Mouse (Mus musculus) testis, adult 2 months (tissue): ENCODE data around the gene Plcb1. TPM values are rescaled to one million over a fixed set of nuclear protein-coding genes. Genes with fewer than 3 reads are reported as not detected.

ENCODE experiments used
- H3K27ac ChIP-seq: fragments of 200-500 bp; 2 replicates; pipeline ENCODE4 v1.5.1; 2012; ENCODE audit warnings: low read depth, low read length; ENCODE audit not compliant: control insufficient read depth, insufficient read depth
- H3K27me3 ChIP-seq: fragments of 200-500 bp; 2 replicates; pipeline ENCODE4 v1.6.1; 2012; ENCODE audit warnings: mild to moderate bottlenecking, low read length, moderate library complexity; ENCODE audit not compliant: control insufficient read depth, insufficient read depth
- H3K36me3 ChIP-seq: fragments of 200-500 bp; 2 replicates; pipeline ENCODE4 v1.6.1; 2012; ENCODE audit warnings: mild to moderate bottlenecking, low read length; ENCODE audit not compliant: control insufficient read depth, insufficient read depth
- H3K4me1 ChIP-seq: fragments of 200-500 bp; 2 replicates; pipeline ENCODE4 v1.6.1; 2012; ENCODE audit warnings: low read length; ENCODE audit not compliant: control insufficient read depth, insufficient read depth
- H3K4me3 ChIP-seq: fragments of 200-500 bp; 2 replicates; pipeline ENCODE4 v1.5.1; 2012; ENCODE audit warnings: low read depth, mild to moderate bottlenecking, low read length, moderate library complexity, mixed read lengths; ENCODE audit not compliant: control insufficient read depth
- CTCF ChIP-seq: fragments of 200-500 bp; IDR thresholded peaks from 2 replicates; pipeline ENCODE4 v1.5.1; 2012; ENCODE audit warnings: low read depth, mild to moderate bottlenecking, inconsistent platforms, low read length, moderate library complexity; ENCODE audit not compliant: control insufficient read depth, insufficient read depth, insufficient replicate concordance
- POLR2A ChIP-seq: fragments of 200-500 bp; IDR thresholded peaks from 2 replicates; pipeline ENCODE4 v1.6.1; 2012; ENCODE audit warnings: low read depth, mild to moderate bottlenecking, inconsistent platforms, low read length, moderate library complexity; ENCODE audit not compliant: control insufficient read depth
- polyA plus RNA-seq: library from polyadenylated mRNA; depleted of rRNA; stranded (reverse); fragments of >200 nt; gene quantifications from 2 replicates; pipeline ENCODE4 v1.2.3, GENCODE M21; 2012

The Plcb1 gene
- polyA plus RNA-seq, 1 experiment, result 0.90 TPM

- Histone ChIP-seq H3K36me3 (no peaks in the 10 kb centered on the region), H3K4me3 (no peak overlapping the region), H3K27me3 (no peaks in the 10 kb centered on the region), H3K27ac (no peak overlapping the region), H3K4me1 (no peaks in the 10 kb centered on the region)
- TF ChIP-seq POLR2A (no peak), CTCF (no peak)
Observed at GRCm38 (mm10) chr2:135467895-135468294, 682.0 kb downstream of the Plcb1 start.

- Histone ChIP-seq H3K27me3 (no peaks in the 10 kb centered on the region), H3K27ac (no peak overlapping the region), H3K4me3 (no peak overlapping the region), H3K36me3 (no peaks in the 10 kb centered on the region), H3K4me1 (no peaks in the 10 kb centered on the region)
- no peak for TF ChIP-seq CTCF
- no peak for TF ChIP-seq POLR2A
Observed at GRCm38 (mm10) chr2:135474107-135474506, 688.2 kb downstream of the Plcb1 start.

- Histone ChIP-seq H3K27me3 (no peaks in the 10 kb centered on the region), H3K36me3 (no peaks in the 10 kb centered on the region), H3K27ac (no peak overlapping the region), H3K4me3 (no peak overlapping the region), H3K4me1 (no peaks in the 10 kb centered on the region)
- TF ChIP-seq CTCF (no peak), POLR2A (no peak)
Observed at GRCm38 (mm10) chr2:135485248-135485647, 699.4 kb downstream of the Plcb1 start.

GRCm38 (mm10) chr2:135488277-135488676 is 702.4 kb downstream of the Plcb1 start:
- no peak for TF ChIP-seq CTCF
- TF ChIP-seq POLR2A, result no peak
- Histone ChIP-seq H3K27ac (no peak overlapping the region), H3K4me3 (no peak overlapping the region), H3K36me3 (no peaks in the 10 kb centered on the region), H3K4me1 (no peaks in the 10 kb centered on the region), H3K27me3 (no peaks in the 10 kb centered on the region)

GRCm38 (mm10) chr2:135489127-135489526 is 703.3 kb downstream of the Plcb1 start:
- no peaks in the 10 kb centered on the region for H3K36me3 ChIP-seq
- H3K4me3 ChIP-seq, result no peak overlapping the region
- H3K27me3 ChIP-seq, result no peaks in the 10 kb centered on the region
- H3K4me1 ChIP-seq, result no peaks in the 10 kb centered on the region
- no peak overlapping the region for H3K27ac ChIP-seq
- TF ChIP-seq CTCF (no peak), POLR2A (no peak)

GRCm38 (mm10) chr2:135492777-135493176 is 706.9 kb downstream of the Plcb1 start:
- Histone ChIP-seq H3K27me3 (no peaks in the 10 kb centered on the region), H3K4me1 (no peaks in the 10 kb centered on the region), H3K4me3 (no peak overlapping the region), H3K36me3 (no peaks in the 10 kb centered on the region), H3K27ac (no peak overlapping the region)
- TF ChIP-seq CTCF (no peak), POLR2A (no peak)

- TF ChIP-seq POLR2A (no peak), CTCF (no peak)
- Histone ChIP-seq H3K27ac (no peak overlapping the region), H3K4me1 (no peaks in the 10 kb centered on the region), H3K27me3 (no peaks in the 10 kb centered on the region), H3K4me3 (no peak overlapping the region), H3K36me3 (no peaks in the 10 kb centered on the region)
Observed at GRCm38 (mm10) chr2:135496553-135496952, 710.7 kb downstream of the Plcb1 start.

- Histone ChIP-seq H3K36me3 (no peaks in the 10 kb centered on the region), H3K27me3 (no peaks in the 10 kb centered on the region), H3K4me3 (no peak overlapping the region), H3K27ac (no peak overlapping the region), H3K4me1 (no peaks in the 10 kb centered on the region)
- TF ChIP-seq CTCF (no peak), POLR2A (no peak)
Observed at GRCm38 (mm10) chr2:135497251-135497650, 711.4 kb downstream of the Plcb1 start.
